Mouse (Mus musculus) forebrain, embryonic 16.5 days (tissue): ENCODE measurements around the gene Prss58. TPM values are rescaled to one million over a fixed set of nuclear protein-coding genes. Genes with fewer than 3 reads are reported as not detected.

Source experiments
- polyA plus RNA-seq: library from polyadenylated mRNA; unstranded; fragments of >200 nt; fragmentation: Nextera tagmentation; extraction: Ambion mirVana; gene quantifications from 2 replicates; pipeline ENCODE4 v1.2.1, GENCODE M21; 2015

Gene Prss58
- polyA plus RNA-seq, 1 experiment from 2014 or later = not detected

Other genes starting within 250 kb of the Prss58 start
- gene Moxd2, start 12.9 kb downstream of the Prss58 start, polyA plus RNA-seq = not detected in 2 replicates
- gene 1700074P13Rik, start 40.2 kb upstream of the Prss58 start, polyA plus RNA-seq = not detected in 2 replicates
- gene Gm4744, start 51.5 kb upstream of the Prss58 start, polyA plus RNA-seq = not detected in 2 replicates
- not detected in 2 replicates for gene 1810009J06Rik, start 64.4 kb upstream of the Prss58 start, polyA plus RNA-seq
- gene Gm2663, start 99.1 kb upstream of the Prss58 start, polyA plus RNA-seq = not detected in 2 replicates
- not detected in 2 replicates for gene 2210010C04Rik, start 135.1 kb upstream of the Prss58 start, polyA plus RNA-seq